Comparison of ENCODE assay signal across 16 mouse cellular contexts in genomic region chr5:39736843-39737242, GRCm38 (mm10).
DNase-seq lines count a peak whose midpoint lies in the region; ATAC-seq lines count a peak whose summit lies in the region.
"Had no signal": no experiment of that assay in that cellular context is flagged by ENCODE, and none has a peak within 500 bp of the region (broad histone marks: within the 10 kb centered on the region; RNA-seq: fewer than 3 reads in every experiment).

No protein-coding gene starts in this region.

- ATAC-seq in frontal cortex, adult (ENCODE audit: low TSS enrichment): peak; percentile 98
- ATAC-seq: forebrain, embryonic 13.5 days; forebrain, embryonic 16.5 days had no signal

- DNase-seq in frontal cortex, postnatal 14 days (ENCODE audit: low spot score in 2 of 2): no peak
- DNase-seq in right cerebral cortex, adult 18-20 months: peak; percentile 4
- no peak for DNase-seq in right cerebral cortex, postnatal 36 days (ENCODE audit: low spot score in 2 of 2)
- DNase-seq in brain, adult 2 months (ENCODE audit: low read depth, low spot score): peak; percentile 48
- peak; percentile 35 for DNase-seq in telencephalon, adult 2 months (ENCODE audit: low read depth, low spot score)
- DNase-seq in cerebellum, postnatal 36 days: no peak
- DNase-seq: adrenal gland, adult 2 months; adrenal gland, postnatal 10 days; adrenal gland, postnatal 25 days; cerebellum, adult 11-12 months; cerebellum, adult 2 months; cerebellum, adult 9-10 months; cerebellum, postnatal 10 days had no signal

Comparison
In these comparisons a context has a peak if more than half of its experiments do, and no peak if none do; other contexts are left out.
1. DNase-seq: peak in right cerebral cortex, adult 18-20 months (single experiment), brain, adult 2 months (single experiment) and telencephalon, adult 2 months (single experiment); none in frontal cortex, postnatal 14 days (0 of 2), right cerebral cortex, postnatal 36 days (0 of 2) and cerebellum, postnatal 36 days (0 of 2).